Mouse (Mus musculus): ENCODE data around the gene Mospd3.
A peak's percentile ranks its signal among the peaks of the same experiment; 100 is the strongest.
"Not testable (repeated sequence)": the region's sequence is repeated elsewhere in the genome, so short reads cannot be mapped to it uniquely, and the experiment has no call there.

The Mospd3 gene

DNA sequence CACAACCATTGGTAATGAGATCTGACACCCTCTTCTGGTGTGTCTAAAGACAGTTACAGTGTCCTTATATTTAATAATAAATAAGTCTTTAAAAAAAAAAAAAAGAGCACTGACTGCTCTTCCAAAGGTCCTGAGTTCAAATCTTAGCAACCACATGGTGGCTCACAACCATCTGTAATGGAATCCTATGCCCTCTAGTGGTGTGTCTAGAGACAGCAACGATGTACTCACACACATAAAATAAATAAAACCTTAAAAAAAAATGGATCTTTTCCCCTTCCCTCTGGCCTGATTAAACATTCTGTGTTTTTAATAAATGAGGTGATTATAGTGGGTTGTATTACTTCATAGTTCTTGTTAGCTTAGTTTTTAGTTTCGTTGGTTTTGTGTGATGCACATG is 14.1 kb upstream of the Mospd3 start:
- DNase-seq = not testable (repeated sequence)

DNA sequence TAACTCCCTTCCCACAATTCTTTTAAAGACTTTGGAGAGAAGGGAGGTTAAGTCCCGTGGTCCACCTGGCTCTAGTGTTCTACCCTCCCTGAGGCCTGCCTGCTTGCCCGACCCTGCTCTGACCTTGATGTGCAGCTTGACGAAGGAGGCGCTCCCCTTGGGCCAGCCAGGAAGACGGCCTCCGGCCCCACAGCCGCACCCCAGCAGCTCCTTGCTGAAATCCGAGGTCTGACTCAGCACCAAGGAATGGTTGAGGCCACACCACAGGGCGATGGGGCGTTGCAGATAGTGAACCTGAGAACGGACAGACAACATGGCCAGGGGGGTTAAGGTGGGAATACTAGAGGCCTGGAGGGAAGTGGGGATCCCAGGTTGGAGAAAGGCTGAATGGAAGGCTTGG is 12.7 kb upstream of the Mospd3 start, which contains the start of gene Pcolce:
Gene Pcolce, minus strand, starts transcription at position 235 of the 400 bp plus-strand sequence.
- no peak for DNase-seq

DNA sequence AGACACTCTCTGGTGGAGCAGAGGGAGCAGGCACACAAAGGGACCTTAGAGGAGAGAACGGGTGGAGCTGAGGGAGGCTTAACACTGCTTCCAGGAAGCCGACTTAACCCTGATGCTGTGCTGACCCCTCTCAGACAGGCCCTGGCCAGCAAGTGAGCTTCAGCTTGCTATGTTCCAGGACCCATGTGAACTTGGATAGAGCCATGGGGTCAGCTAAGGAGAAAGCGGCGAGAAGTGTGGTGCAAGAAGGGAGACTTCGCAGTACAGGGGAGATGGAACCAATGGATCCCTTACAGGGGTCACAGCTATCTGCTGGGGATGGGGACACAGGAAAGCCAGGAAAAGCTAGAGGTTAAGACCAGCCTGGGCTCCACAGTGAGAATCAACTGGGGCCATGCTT is 12.2 kb upstream of the Mospd3 start:
- DNase-seq = no peak

GRCm38 (mm10) chr5:137611245-137611602 is 10.4 kb upstream of the Mospd3 start:
- no peak for DNase-seq

- no peak for DNase-seq
Observed at GRCm38 (mm10) chr5:137610548-137611244, 9.8 kb upstream of the Mospd3 start.

GRCm38 (mm10) chr5:137610056-137610455 is 9.2 kb upstream of the Mospd3 start:
- no peak for DNase-seq

GRCm38 (mm10) chr5:137609292-137609691 is 8.4 kb upstream of the Mospd3 start:
- no peak for DNase-seq

DNA sequence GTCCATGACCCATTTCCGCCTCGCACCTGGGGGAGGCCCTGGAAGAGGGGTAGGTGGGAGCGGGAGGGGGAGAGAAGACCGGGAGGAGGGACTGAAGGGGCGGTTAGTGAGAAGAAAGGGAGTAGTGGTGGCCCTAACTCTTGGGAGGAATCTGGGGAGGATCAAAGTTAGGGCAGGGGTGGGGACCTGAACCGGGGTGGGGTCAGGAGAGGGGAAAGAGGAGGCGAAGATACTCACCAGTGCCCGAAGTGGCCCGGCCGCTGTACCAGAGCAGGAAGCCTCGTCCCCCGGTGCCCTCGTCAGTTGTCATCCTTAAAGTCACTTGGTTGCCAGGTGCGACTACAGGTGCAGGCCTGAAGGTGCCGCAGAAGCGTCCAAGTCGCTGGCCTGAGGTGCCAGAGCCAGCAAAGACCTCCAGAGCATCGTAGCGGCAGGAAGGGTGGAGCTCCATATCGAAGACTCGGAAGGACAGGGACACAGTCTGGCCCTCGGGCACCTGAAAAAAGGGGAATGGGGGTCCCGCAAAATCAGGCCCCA is 7.9 kb upstream of the Mospd3 start:
- no peak for DNase-seq

GRCm38 (mm10) chr5:137607860-137608653 is 7.2 kb upstream of the Mospd3 start:
- DNase-seq = no peak

DNA sequence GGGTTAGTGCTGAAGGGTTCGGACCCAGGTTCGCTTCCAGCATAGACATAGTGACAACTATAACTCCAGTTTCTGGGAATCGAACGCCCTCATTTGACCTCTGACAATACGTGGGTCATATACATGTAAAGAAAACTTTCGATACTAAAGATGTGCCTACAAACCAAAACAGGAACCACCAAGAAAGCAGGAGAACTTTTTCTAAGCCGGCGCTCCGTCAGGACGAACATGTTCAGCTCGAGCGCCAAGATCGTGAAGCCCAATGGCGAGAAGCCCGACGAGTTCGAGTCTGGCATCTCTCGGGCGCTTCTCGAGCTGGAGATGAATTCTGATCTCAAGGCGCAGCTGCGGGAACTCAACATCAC is 489 bp upstream of the Mospd3 start:
- peak in 1 of 2 experiments; percentile 19 for DNase-seq

DNA sequence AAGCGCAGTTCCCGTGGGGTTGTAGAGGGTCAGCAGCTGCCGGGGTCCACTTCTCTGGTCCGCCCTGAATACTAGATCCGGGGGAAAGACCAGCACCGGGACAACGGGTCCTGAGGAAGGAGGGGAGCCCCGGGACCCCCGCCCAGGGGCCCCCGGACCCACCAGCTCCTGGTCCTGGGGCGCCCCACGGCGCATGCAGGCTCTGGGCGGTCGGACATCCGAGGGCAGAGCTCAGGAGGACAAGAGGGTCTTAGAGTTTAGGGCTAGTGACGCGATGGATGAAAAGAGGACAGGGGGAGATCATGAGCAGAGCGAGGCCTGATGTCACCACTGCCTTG is 608 bp downstream of the Mospd3 start:
- no peak for DNase-seq

DNA sequence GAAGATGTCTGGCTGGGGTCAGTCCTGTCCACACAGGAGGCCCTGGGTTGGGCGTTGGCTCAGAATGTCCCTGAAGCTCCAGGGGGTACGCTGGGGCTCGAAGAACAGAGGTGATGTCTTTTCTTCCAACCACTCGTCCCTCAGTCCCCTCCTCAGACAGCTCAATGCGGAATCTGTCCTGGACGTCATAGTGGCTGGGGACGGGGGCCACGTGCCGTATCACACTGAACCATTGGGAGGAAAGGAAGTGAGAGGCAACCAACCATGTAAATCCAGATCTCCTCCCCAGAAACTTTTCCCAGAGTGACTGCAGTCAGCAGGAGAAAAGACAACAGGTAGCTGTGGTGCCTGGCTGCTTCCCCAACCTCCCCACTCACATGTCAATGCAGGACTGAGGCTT is 1.3 kb downstream of the Mospd3 start:
- no peak for DNase-seq

GRCm38 (mm10) chr5:137598100-137598826 is 2.6 kb downstream of the Mospd3 start:
- DNase-seq = no peak

DNA sequence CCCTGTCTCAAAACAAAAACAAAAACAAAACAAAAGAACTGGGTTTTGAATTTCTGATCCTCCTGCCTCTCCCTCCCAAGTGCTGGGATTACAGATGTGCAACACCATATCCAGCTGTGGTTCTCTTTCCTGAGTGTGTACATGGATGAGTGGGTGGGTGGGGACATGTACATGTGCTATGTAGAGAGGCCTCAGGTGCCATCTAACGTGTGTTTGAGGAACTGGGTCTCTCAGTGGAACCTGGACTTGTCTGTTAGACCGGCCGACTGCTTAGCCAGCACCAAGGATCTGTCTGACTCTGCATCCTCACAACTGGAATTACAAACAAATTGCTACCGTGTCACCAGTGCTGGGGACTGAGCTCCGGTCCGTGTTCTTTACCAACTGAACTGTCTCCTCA is 3.2 kb downstream of the Mospd3 start:
- DNase-seq = no peak

DNA sequence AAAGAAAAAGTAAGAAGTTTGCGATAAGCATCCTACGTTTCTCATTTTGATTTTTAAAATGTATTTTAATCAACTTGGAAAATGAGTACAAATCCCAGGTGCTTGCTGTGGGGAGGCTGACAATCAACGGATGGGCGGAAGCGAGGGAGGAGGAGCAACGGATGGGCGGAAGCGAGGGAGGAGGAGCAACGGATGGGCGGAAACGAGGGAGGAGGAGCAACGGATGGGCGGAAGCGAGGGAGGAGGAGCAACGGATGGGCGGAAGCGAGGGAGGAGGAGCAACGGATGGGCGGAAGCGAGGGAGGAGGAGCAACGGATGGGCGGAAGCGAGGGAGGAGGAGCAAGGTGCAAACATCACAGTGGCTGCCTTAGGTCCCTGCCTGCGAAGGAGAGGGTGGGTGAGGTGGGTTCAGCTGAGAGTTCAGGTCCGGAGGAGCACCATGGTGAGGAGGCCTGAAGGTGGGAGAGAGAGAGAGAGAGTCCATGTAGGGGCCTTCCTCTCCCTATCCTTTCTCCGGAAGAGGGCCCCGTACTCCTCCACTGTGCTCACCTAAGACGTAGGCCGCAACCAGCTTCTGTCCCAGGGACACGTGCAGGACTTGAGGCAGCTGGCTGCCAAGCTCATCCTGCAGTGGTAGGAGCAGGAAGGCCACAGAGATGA is 4.1 kb downstream of the Mospd3 start:
- no peak for DNase-seq

DNA sequence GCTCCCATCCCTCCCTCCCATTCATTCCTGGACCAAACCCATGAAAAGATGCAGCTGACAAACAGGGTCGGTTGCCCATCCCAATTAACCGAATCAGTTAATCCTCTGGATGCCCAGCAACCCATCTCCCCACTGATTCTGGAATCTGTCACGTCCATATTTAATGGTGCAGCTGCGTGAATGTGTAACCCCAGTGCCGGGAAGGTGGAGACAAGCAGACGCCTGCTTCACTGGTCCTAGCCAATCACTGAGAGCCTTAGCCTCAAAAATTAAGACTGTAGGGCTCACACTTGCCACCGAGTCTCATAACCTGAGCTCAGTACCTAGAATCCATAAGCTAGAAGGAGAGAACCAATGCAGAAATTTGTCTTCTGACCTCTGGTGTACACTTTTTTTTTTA is 4.9 kb downstream of the Mospd3 start:
- DNase-seq = no peak

- DNase-seq = no peak
Observed at GRCm38 (mm10) chr5:137590507-137590906, 10.4 kb downstream of the Mospd3 start.

GRCm38 (mm10) chr5:137584976-137585375 is 15.9 kb downstream of the Mospd3 start:
- DNase-seq = peak; percentile 77 to 82

DNA sequence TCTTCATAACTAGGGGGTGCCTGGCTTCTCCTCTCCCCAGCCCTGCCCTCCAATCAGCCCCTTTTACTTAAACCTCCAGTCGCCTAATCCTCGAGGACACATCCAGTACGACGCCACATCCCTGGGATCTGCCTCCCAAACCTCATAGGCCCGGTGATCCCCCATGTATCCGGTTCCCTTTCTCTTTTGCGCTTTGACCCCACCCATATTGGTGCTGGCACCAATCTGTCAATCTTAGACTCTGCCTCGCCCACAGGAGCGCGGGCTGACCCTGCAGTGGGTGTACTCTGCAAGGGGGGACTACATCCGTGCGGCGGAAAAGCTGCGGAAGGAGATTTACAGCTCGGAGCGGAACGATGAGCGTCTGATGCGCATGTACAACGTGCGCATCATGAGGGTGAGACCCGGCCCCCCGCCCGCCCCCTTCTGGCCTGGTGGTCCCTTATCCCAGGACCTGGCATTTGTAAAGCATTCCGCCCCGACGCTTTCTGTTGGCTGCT is 17.1 kb downstream of the Mospd3 start:
- DNase-seq = peak in 1 of 2 experiments; percentile 22

DNA sequence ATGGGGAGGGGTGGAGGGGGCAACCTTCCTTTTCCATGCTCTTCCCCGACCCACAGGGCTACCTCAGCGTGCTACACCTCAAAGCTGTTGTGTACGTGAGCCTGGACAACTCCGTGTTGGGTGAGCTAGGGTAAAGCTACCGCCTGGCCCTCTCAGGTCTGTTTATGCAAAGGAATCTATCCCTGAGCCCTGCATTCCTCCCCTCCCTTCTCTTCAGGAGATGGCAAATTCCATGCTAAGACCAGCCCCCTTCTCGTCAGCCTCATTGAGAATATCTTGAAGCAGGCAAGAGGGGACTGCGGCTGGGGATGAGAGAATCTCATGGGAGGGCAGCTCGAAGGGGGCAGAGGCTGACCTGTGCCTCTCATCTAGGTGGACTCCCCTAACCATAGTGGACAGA is 18.2 kb downstream of the Mospd3 start:
- DNase-seq = no peak

GRCm38 (mm10) chr5:137580246-137580645 is 20.6 kb downstream of the Mospd3 start:
- DNase-seq = no peak

DNA sequence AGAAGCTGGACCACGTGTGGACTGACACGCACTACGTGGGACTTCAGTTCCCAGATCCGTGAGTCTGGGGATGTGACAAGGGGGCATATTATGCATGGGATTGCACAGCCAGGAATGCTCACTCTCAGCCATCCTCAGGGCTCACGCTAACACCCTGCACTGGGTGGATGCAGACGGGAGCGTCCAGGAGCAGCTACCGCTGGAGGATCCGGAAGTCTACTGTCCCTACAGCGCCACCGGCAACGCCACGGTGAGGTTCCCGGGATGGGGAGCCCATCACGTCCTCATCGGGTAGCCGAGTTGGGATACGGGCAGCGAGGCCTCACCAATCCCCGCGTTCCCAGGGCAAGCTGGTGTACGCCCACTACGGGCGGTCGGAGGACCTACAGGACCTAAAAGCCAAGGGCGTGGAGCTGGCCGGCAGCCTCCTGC is 26.4 kb downstream of the Mospd3 start:
- peak; percentile 69 to 81 for DNase-seq

All from cerebellum, postnatal 36 days (tissue).